Mouse (Mus musculus) cortical plate, adult 2 months (tissue): Measurements from ENCODE around the gene Hist1h2ak.

Experiments used
- CTCF ChIP-seq: fragments of 200-500 bp; IDR thresholded peaks from 2 replicates; pipeline ENCODE4 v1.5.1; 2011; ENCODE audit warnings: mild to moderate bottlenecking, control low read depth, low read length; ENCODE audit not compliant: insufficient read depth; ENCODE audit errors: extremely low read depth
- POLR2A ChIP-seq: fragments of 200-500 bp; IDR thresholded peaks from 2 replicates; pipeline ENCODE4 v1.6.1; 2011; ENCODE audit warnings: mild to moderate bottlenecking, low read length, control low read depth; ENCODE audit not compliant: insufficient read depth; ENCODE audit errors: extremely low read depth

- no peak for TF ChIP-seq CTCF
- no peak for TF ChIP-seq POLR2A
Measured at GRCm38 (mm10) chr13:21795584-21795983, 42.0 kb upstream of the Hist1h2ak start.
